Mouse (Mus musculus) spleen, adult 2 months (tissue): ENCODE results near the gene Prpf4. TPM values are rescaled to one million over a fixed set of nuclear protein-coding genes. Genes with fewer than 3 reads are reported as not detected.

Source experiments
- DNase-seq, 2 experiments: peaks; one replicate each; pipeline versions ENCODE4 v3.0.0 to v3.0.0-alpha.2; 2012 to 2021; ENCODE audit warnings: low spot score in 2 of 2, low read depth in 1 of 2
- H3K27ac ChIP-seq: fragments of 200-500 bp; 2 replicates; pipeline ENCODE4 v1.5.1; 2012; ENCODE audit warnings: low read length, inconsistent platforms; ENCODE audit not compliant: insufficient read depth
- H3K27me3 ChIP-seq: fragments of 200-500 bp; 2 replicates; pipeline ENCODE4 v1.6.1; 2012; ENCODE audit warnings: mild to moderate bottlenecking, moderate library complexity, low read length, inconsistent platforms; ENCODE audit not compliant: control insufficient read depth, insufficient read depth
- H3K36me3 ChIP-seq: fragments of 200-500 bp; 2 replicates; pipeline ENCODE4 v1.6.1; 2012; ENCODE audit warnings: mild to moderate bottlenecking, low read length, inconsistent platforms; ENCODE audit not compliant: control insufficient read depth, insufficient read depth
- H3K4me1 ChIP-seq: fragments of 200-500 bp; 2 replicates; pipeline ENCODE4 v1.6.1; 2011; ENCODE audit warnings: inconsistent platforms; ENCODE audit not compliant: control insufficient read depth, insufficient read depth, insufficient read length
- H3K4me3 ChIP-seq: fragments of 200-500 bp; 2 replicates; pipeline ENCODE4 v1.5.1; 2011; ENCODE audit warnings: mild to moderate bottlenecking, inconsistent platforms; ENCODE audit not compliant: insufficient read depth, insufficient read length; ENCODE audit errors: extremely low read depth
- CTCF ChIP-seq: fragments of 200-500 bp; IDR thresholded peaks from 2 replicates; pipeline ENCODE4 v1.5.1; 2011; ENCODE audit warnings: mild to moderate bottlenecking, inconsistent platforms; ENCODE audit not compliant: insufficient read depth, insufficient read length, insufficient replicate concordance; ENCODE audit errors: extremely low read depth
- POLR2A ChIP-seq: fragments of 200-500 bp; IDR thresholded peaks from 2 replicates; pipeline ENCODE4 v1.6.1; 2011; ENCODE audit warnings: low read depth, low read length, inconsistent platforms
- WGBS: fragments of 180-500 bp; shearing (Covaris S2); methylation state at CpG from one replicate; pipeline ENCODE4 v1.1.7; 2018; 5-methylcytosine and 5-hydroxymethylcytosine counted together
- polyA plus RNA-seq: library from polyadenylated mRNA; depleted of rRNA; stranded (reverse); fragments of >200 nt; gene quantifications from 2 replicates; pipeline ENCODE4 v1.2.3, GENCODE M21; 2012; rRNA removed

Gene Prpf4
- 9.4 and 9.6 TPM in 2 replicates for polyA plus RNA-seq

- Histone ChIP-seq H3K36me3 (peaks cover 5% of the 10 kb centered on the region), H3K4me1 (peaks cover 2% of the 10 kb centered on the region), H3K27me3 (no peaks in the 10 kb centered on the region), H3K27ac (peak within 1 kb of the TSS; percentile 82), H3K4me3 (peak within 1 kb of the TSS; percentile 80)
- peak; percentile 97 to 98 for DNase-seq
- WGBS: under 1% methylated on average over 39 of the region's 39 CpGs
- TF ChIP-seq POLR2A (peak; percentile 57), CTCF (no peak)
Observed at GRCm38 (mm10) chr4:62408601-62409282, at the start of gene Prpf4, which contains the start of gene Cdc26. Gene Prpf4 (plus strand): TSS chr4:62408797. Gene Cdc26 (minus strand): TSS chr4:62408642.

GRCm38 (mm10) chr4:62359256-62359775 lies 49.3 kb upstream of the Prpf4 start:
- Histone ChIP-seq H3K4me1 (peaks cover 10% of the 10 kb centered on the region; the same call in 1 of the 2 replicates), H3K36me3 (no peaks in the 10 kb centered on the region), H3K4me3 (peak overlapping the region; percentile 86), H3K27me3 (no peaks in the 10 kb centered on the region), H3K27ac (peak overlapping the region; percentile 92; the same call in 1 of the 2 replicates)
- 32% methylated on average over 7 of the region's 7 CpGs for WGBS
- no peak for DNase-seq
- no peak for TF ChIP-seq POLR2A

- Histone ChIP-seq H3K27me3 (no peaks in the 10 kb centered on the region), H3K36me3 (no peaks in the 10 kb centered on the region), H3K4me1 (peaks cover 10% of the 10 kb centered on the region; the same call in 1 of the 2 replicates), H3K4me3 (peak within 1 kb of the TSS; percentile 86), H3K27ac (peak within 1 kb of the TSS; percentile 92)
- WGBS: under 1% methylated on average over 51 of the region's 51 CpGs
- peak; percentile 95 to 96 for DNase-seq
- no peak for TF ChIP-seq CTCF
- TF ChIP-seq POLR2A: peak; percentile 40
Observed at GRCm38 (mm10) chr4:62360088-62360804, 48.4 kb upstream of the Prpf4 start, which contains the start of the genes Fkbp15 and Slc31a1. Gene Fkbp15 (minus strand): TSS chr4:62360548. Gene Slc31a1 (plus strand): TSS chr4:62360727.

GRCm38 (mm10) chr4:62360805-62361455 lies 47.7 kb upstream of the Prpf4 start:
- TF ChIP-seq POLR2A: no peak
- peaks cover 10% of the 10 kb centered on the region; the same call in 1 of the 2 replicates for H3K4me1 ChIP-seq
- WGBS: 1% methylated on average over 22 of the region's 22 CpGs
- no peaks in the 10 kb centered on the region for H3K27me3 ChIP-seq
- DNase-seq: no peak
- peak overlapping the region; percentile 60 for H3K27ac ChIP-seq
- H3K4me3 ChIP-seq: peak overlapping the region; percentile 86
- no peaks in the 10 kb centered on the region for H3K36me3 ChIP-seq

GRCm38 (mm10) chr4:62361571-62361970 lies 47.0 kb upstream of the Prpf4 start:
- 35% methylated on average over 6 of the region's 6 CpGs for WGBS
- H3K4me3 ChIP-seq: no peak overlapping the region
- H3K27ac ChIP-seq: no peak overlapping the region
- DNase-seq: no peak
- no peaks in the 10 kb centered on the region for H3K36me3 ChIP-seq
- TF ChIP-seq CTCF: no peak
- no peak for TF ChIP-seq POLR2A
- H3K4me1 ChIP-seq: peaks cover 10% of the 10 kb centered on the region; the same call in 1 of the 2 replicates
- H3K27me3 ChIP-seq: no peaks in the 10 kb centered on the region

GRCm38 (mm10) chr4:62361997-62362396 lies 46.6 kb upstream of the Prpf4 start:
- TF ChIP-seq CTCF (no peak), POLR2A (no peak)
- H3K27me3 ChIP-seq: no peaks in the 10 kb centered on the region
- H3K4me3 ChIP-seq: no peak overlapping the region
- H3K36me3 ChIP-seq: no peaks in the 10 kb centered on the region
- 95% methylated on average over 1 of the region's 1 CpGs for WGBS
- no peak for DNase-seq
- no peak overlapping the region for H3K27ac ChIP-seq
- peaks cover 12% of the 10 kb centered on the region for H3K4me1 ChIP-seq
